Mouse (Mus musculus): ENCODE results near the gene Mbnl2.
A peak's percentile ranks its signal among the peaks of the same experiment; 100 is the strongest.

The Mbnl2 gene

GRCm38 (mm10) chr14:120361121-120361520 lies 85.7 kb downstream of the Mbnl2 start:
- DNase-seq, result no peak

GRCm38 (mm10) chr14:120362409-120362992 lies 87.0 kb downstream of the Mbnl2 start:
- DNase-seq, result no peak

- peak in 1 of 2 experiments; percentile 35 for DNase-seq
Measured at GRCm38 (mm10) chr14:120363090-120363818, 87.8 kb downstream of the Mbnl2 start.

- DNase-seq, result no peak
Measured at GRCm38 (mm10) chr14:120365088-120365487, 89.6 kb downstream of the Mbnl2 start.

- no peak for DNase-seq
Measured at GRCm38 (mm10) chr14:120366962-120367361, 91.5 kb downstream of the Mbnl2 start.

DNA sequence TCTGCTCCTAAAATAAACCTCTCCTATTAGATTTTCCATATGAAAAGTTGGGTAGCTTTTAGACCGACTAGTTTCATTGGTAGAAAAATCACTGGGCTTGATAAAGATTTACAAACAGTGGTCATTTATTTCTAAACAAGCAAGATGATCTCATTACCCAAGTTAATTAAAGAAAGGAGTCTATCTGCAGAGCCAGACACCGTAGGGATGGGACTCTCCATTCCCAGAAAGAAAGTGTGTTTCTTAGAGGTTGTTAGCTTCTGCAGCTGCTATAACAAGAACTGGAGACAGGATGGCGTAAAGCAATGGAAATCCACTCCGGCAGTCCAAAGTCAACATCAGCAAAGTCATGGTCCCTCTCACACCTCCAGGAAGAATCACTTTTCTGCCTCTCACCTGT lies 92.1 kb downstream of the Mbnl2 start:
- no peak for DNase-seq

GRCm38 (mm10) chr14:120368456-120368855 lies 93.0 kb downstream of the Mbnl2 start:
- no peak for DNase-seq

DNA sequence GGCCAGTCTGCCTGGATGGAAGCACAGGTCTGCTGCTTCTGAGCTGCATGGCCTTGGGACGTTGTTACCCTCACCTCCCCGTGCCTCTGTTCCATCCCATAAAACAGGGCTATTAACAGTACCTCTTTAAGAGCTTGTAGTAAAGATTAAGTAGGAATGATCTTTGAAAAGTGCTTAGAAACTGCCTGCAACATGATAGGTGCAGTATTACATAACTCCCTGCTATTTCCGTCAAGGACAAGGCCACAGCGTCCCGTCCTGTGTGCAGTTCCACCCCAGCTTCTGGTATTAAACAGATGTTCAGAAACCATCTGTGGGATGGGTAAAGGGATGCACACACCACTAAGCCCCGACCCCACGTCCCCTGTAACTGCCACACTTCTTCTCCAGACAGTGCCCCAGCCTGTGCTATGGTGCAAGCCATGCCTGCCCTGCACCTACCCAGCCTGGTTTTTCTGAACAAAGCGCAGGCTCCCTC lies 93.5 kb downstream of the Mbnl2 start:
- DNase-seq, result no peak

DNA sequence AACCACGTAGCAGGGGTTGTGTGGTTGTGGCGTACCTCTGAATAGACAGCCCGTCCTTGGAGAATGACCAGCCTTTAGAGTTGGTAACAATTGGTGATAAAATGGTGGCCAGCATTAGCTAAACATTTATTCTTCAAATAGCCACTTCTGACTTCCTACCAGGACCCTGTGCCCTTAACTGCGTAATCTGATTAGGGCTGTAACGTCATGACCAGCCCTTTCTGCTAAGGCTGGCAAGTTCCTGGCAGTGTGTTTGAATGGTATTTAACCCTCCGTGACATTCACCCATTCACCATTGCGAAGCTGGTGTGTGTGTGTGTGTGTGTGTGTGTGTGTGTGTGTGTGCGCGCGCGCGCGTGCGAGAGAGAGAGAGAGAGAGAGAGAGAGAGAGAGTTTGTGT lies 94.6 kb downstream of the Mbnl2 start:
- no peak for DNase-seq

- DNase-seq, result no peak
Measured at GRCm38 (mm10) chr14:120370631-120371030, 95.2 kb downstream of the Mbnl2 start.

DNA sequence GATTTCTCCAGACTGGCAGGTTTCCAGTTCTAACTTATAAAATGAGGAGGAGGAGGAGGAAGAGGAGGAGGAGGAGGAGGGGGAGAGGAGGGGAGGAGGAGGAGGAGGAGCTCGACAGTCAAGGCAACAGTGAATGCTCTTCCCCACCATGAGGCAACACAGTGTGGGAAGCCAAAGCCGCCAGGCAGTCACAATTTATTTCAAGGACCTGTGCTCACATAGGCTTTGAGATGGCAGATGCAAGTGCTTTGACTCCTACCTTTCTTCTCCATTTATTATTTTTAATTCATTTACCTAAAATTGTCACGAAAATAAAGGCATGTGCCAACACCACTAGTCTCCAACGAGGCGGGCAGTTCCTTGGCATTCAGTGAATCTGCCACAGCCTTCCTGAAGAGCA lies 95.7 kb downstream of the Mbnl2 start:
- no peak for DNase-seq

GRCm38 (mm10) chr14:120373026-120374024 lies 97.9 kb downstream of the Mbnl2 start:
- no peak for DNase-seq

- DNase-seq, result no peak
Measured at GRCm38 (mm10) chr14:120374786-120375185, 99.3 kb downstream of the Mbnl2 start.

DNA sequence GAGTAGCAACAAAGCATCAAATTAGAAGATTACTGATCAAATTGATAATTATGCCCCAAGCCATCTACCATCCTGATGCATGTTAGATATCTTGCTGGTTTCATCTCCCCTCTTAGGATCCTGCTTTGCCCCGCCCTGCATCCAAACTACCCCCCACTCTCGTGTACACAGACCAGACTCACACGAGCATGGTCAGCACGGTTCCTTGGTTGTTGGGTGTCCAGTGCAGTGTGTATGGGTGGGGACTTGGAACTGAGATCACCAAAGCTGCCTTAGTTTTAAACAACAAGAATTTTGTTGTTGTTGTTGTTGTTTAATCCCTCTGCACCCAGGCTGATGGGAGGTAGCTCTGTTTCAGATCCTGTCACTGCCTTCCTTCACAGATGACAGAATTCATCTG lies 101.7 kb downstream of the Mbnl2 start:
- DNase-seq, result no peak

GRCm38 (mm10) chr14:120378002-120378401 lies 102.5 kb downstream of the Mbnl2 start:
- no peak for DNase-seq

- no peak for DNase-seq
Measured at GRCm38 (mm10) chr14:120379716-120380115, 104.2 kb downstream of the Mbnl2 start.

- DNase-seq, result no peak
Measured at GRCm38 (mm10) chr14:120381378-120382134, 106.1 kb downstream of the Mbnl2 start.

GRCm38 (mm10) chr14:120382179-120382578 lies 106.7 kb downstream of the Mbnl2 start:
- no peak for DNase-seq

- DNase-seq, result no peak
Measured at GRCm38 (mm10) chr14:120383186-120383851, 107.8 kb downstream of the Mbnl2 start.

DNA sequence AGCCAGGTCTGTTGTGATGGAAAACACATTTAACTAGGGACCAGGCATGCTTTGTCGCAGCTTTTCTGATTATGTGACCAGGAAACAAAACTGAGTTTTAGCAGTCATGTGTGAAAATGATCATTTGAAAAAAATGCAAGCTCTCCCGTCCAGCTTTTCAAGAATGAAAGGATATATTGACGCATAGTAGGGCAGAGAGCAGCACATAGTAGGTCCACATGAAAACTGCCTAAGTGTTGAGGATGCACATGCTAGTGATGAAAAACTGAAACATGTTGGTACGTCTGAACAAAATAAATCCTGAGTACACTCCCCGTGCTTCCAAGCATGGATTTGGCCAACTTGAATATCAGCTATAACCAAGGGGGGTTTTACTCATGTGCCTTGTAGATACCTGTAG lies 109.1 kb downstream of the Mbnl2 start:
- no peak for DNase-seq

- no peak for DNase-seq
Measured at GRCm38 (mm10) chr14:120387293-120387692, 111.8 kb downstream of the Mbnl2 start.

Measured in cerebellum, postnatal 14 days (tissue).